Mouse (Mus musculus) thymus, adult 2 months (tissue): ENCODE measurements around the gene Mcm9.

Experiments used
- CTCF ChIP-seq: fragments of 200-500 bp; IDR thresholded peaks from 2 replicates; pipeline ENCODE4 v1.5.1; 2012; ENCODE audit warnings: mild to moderate bottlenecking, control low read depth, low read length, moderate library complexity, borderline replicate concordance; ENCODE audit not compliant: control insufficient read depth, poor library complexity, insufficient read depth; ENCODE audit errors: extremely low read depth
- POLR2A ChIP-seq: fragments of 200-500 bp; IDR thresholded peaks from 2 replicates; pipeline ENCODE4 v1.6.1; 2012; ENCODE audit warnings: mild to moderate bottlenecking, low read length, control low read depth, moderate library complexity; ENCODE audit not compliant: control insufficient read depth, poor library complexity, insufficient read depth; ENCODE audit errors: extremely low read depth

GRCm38 (mm10) chr10:53537596-53537995 is 92.6 kb downstream of the Mcm9 start:
- TF ChIP-seq CTCF (no peak), POLR2A (no peak)
